Mouse (Mus musculus) cerebellum, adult 8-10 months (tissue): ENCODE measurements at regions not wholly inside any gene's neighbourhood (a gene's known extent, or its start where the extent isn't known, plus 50 kb on each side); places are given as distances from the start of the nearest gene placed in this dataset.

Experiments used
- DNase-seq: peaks from one replicate; pipeline ENCODE4 v3.0.0; 2022

DNA sequence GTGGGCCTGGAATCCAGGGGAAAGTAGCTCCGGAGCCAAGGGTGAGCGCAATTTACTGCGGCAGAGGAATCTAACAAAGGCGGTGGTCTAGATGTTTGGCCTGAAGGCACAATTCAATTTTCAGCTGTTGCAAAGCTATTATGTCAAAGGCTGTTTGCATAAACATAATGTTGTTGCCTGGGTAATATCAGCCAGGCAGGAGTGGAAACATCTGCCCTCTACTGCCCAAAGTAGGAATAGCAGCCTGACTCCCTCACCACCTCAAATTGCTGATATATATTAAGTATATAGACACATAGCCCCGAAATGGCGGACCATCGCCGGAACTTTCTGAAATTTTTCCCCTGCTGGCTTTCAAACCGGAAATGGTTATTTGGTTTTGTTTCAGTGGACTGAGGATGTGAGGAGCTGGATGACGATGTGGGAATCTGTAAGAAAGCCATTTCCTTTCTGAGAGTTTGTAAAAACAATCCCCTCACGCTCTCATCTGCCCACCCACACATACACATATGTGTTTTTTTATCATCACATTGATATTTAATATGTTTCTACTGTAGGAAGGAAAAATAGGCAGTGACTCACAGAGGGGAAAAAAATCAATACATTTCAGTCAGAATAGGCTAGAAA lies 173.1 kb upstream of the Clint1 start:
- peak; percentile 54 for DNase-seq

DNA sequence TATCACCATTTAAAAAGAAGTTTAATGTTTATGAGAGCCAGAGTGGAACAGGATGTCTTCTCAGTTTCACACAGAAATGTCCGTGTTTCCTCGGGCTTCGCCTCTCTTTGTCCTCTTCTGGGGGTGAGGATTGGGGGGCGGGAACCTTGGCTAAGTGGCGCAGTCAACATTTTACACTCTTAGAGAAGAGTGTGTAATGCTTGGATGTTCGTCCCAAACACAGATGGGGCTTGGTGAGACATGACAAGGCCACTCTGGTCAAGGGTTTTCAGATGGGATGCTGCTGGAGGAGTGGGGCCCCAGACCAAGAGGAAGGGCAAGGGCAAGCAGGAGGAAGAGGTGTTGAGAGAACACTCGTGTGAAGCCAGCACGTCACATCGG lies 172.6 kb upstream of the Clint1 start:
- no peak for DNase-seq

DNA sequence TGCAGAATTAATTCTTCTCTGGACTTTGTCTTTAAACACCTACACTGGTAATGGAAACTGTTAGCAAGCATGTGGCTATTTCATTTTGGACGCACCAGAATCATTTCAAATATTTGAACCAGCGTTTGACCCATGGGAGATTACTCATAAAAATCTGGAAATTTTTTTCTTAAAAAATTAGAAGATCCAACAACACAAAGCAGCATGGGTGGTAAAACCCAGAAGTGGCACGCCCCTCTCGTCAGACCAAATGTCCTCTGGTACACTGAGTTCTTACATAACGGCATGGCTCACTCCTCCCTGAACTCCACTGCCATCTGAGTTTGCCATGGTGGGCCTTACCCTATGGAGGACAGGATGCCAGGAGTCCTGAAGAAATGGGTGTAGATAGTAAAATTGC lies 166.3 kb upstream of the Clint1 start:
- no peak for DNase-seq

DNA sequence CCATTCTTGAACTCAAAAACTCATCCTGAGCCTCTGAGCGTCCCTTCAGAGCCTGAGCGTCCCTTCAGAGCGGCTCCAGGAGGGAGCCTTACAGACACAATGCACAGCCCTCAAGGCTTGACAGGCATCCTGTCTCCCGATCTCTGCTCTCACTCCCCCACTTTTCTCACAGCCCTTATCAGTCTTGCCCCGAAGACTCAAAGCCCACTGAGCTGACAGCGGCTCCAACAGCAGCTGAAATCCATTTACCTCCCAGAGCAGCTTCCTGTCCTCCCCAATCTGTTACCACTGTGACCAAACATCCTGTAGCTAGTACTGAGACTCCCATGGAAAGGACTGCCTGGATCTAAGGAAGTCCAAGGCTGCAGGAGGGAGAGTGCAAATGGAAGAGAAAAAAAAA lies 158.6 kb upstream of the Clint1 start:
- no peak for DNase-seq

DNA sequence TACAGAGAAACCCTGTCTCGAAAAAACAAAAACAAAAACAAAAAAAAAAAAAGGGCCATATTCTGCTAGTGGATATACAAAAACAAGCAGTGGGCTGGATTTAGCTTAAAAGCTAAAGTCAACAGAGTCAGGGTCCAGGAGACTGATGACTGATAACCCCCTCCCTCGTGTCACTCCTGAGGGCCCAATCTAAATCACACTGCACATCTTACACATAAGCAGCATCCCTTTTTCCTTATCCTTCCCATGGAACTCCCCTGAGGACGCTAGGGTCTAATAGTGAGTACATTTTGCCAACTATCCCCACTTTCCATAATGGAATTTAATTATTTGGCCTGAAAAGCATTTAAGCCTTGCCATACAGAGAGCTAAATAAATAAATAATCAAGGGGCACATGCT lies 150.3 kb upstream of the Clint1 start:
- DNase-seq = no peak

DNA sequence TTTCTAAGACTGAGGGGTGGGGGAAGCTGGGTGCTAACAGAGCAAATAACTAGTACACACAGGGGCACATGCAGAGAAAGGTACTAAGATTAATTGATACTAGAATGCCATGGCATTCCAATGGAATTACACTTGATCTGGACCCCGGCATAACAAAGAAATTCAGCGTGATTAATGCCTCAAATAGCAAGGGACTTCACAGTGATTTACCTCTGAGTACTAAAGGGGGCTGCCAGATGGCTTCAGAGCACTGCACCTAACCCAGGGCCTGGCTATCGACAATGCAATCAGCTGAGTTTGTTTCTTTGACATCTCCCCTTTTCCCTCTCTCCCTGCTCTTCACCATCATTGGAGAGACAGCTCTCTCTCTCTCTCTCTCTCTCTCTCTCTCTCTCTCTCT lies 148.9 kb upstream of the Clint1 start:
- DNase-seq = no peak

DNA sequence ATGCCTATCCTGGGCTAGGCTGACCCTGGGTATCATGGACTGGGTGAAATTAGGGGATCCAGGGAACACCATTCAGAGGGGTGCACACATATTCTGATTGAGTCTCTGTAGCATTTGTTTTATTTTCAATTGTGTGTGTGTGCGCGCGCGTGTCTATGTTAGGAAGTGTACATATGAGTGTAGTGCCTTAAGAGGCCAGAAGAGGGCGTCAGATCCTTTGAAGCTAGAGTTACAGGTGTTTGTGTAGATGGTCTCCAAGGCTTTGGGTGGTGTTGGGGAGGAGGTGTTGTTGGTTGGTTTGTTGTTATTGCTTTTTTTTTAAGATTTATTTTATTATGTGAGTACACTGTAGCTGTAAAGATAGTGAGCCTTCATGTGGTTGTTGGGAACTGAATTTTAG lies 147.4 kb upstream of the Clint1 start:
- no peak for DNase-seq

DNA sequence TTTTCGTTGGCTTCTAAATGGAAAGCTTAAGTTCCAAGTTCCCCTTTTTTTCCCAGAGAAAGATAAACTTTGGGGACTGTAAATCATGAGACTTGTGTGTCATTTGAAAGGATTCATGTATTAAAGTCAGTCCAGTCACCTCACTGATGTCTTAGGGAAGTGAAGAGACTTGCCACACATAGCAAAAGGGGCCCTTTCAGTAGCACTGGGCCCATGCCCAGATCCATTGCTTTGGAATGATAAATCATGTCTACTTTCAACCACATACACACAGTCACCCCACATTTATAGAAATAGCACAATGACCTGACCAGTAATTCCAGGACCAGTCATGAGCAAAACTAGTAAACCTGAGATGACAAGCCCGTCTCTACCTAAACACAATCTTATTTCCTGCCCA lies 133.2 kb upstream of the Clint1 start:
- DNase-seq = no peak

DNA sequence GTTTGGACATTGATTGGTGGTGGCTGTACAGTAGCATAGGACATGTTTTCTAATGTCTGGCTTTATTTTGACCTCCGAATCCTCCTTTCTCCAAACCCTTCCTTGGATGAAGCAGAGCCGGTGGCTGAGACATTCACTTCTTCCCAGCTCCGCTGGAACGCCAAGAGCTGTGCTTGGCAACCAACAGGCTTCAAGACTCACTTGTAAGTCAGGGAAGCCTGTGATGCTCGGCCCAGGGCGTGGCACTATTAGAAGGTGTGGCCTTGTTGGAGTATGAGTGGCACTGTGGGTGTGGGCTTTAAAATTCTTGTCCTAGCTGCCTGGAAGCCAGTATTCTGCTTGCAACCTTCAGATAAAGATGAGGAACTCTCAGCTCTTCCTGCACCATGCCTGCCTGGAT lies 132.0 kb upstream of the Clint1 start:
- no peak for DNase-seq

DNA sequence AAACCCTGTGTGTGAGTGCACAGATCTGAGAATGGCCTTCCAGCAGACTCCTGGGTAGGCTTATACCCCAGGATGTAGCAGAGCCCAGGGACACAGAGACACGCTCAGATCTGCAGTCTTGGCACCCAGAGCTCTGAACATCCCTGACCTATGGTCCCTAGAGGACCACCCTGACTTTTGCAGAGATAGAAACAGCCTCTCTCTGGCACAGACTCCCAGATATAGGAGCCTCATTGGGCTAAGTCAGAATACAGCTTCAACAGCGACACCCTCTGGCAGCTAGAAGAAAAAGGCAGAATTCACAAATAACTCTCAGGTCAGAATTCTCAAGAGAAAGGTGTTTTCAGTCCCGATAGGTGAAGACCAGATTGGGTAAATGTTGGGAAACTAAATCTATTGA lies 115.3 kb upstream of the Clint1 start:
- no peak for DNase-seq

DNA sequence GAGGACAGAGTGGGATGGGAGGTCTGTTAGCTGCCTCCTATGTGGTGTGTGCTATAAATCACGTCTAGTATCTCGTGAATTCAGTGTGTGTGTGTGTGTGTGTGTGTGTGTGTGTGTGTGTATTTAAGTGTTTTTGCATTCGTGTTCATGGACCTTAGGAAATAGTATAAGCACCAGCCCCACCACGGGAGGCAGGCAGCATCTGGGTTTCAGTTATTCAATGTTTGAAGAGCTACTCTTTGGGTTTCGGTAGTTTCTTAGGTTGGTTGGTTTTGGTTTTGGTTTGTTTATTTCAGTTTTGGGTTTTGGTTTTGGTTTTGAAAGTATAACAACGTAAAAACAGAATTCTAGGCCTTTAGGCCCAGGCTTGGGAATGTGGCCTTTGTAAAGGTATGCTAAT lies 113.5 kb upstream of the Clint1 start:
- no peak for DNase-seq

DNA sequence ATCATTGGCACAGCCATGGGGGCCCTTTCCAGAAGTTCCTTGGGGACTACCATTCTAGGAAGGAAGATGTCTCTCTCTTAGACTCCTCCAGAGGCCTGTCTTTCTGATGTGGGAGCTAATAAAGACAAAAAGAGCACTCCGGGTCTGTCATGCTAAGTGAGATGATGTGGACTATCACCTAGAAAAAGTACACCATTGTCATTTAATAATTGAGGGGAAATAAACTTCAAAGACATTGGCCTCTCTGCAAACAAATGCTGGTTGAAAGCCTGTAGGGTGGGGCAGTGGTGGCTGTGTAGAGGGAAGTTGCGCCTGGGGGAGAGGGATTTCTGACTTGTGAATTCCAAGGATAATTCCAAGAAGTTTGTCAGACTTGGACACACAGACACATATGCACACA lies 105.9 kb upstream of the Clint1 start:
- no peak for DNase-seq

DNA sequence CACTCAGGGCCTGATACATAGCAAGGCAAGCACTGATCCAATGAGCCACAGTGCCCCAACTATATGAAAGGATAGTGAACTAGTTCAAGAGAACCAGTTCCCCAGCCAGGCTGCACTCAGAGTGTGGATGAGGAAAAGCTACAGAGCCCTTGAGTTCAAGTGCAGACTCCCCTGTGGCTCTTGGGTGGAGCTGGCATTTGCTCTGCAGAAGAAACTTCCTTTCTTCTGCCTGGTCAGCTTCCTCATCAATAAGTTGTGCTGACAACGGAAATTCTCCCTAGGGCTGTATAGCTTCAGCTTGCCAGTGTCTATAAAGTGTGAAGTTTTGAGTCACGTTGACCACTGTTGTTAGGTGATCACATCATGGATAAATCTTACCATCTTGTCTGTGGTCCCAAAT lies 101.6 kb upstream of the Clint1 start:
- no peak for DNase-seq

DNA sequence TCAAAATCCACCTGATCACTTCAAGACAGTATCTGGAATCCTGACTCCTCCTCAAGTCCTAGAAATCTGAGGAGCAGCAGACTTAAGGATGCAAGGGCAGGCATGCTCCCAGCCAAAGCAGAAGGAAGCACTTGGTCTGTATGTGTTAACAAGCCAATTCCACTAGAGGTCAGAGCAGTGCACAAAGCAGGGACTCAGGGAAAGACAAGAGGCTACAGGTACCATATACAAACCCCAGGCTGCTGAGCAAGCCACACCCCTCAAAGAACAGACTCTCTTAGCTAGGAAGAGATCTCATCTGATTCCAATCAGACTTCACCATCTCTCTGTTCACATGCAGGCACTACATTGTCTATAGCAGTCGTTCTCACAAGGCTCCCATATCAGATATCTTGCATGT lies 99.6 kb upstream of the Clint1 start:
- peak; percentile 7 for DNase-seq

DNA sequence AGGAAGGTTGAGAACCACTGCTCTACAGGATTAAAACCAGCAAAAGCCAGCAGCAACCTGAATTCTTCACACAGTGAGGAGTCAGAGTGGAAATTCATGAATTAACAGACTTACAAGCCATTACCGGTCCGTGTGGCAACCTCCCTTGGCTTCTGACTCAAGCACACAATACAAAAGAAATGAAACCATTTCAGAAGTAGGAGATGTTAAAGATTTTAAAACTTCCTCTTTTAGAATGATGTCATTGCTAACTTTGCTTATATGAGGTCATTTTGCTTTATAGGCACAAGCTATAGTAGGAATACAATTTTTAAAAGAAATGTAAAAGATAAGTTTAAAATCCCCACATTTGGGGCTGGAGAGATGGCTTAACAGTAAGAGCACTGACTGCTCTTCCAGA lies 99.1 kb upstream of the Clint1 start:
- DNase-seq = no peak

DNA sequence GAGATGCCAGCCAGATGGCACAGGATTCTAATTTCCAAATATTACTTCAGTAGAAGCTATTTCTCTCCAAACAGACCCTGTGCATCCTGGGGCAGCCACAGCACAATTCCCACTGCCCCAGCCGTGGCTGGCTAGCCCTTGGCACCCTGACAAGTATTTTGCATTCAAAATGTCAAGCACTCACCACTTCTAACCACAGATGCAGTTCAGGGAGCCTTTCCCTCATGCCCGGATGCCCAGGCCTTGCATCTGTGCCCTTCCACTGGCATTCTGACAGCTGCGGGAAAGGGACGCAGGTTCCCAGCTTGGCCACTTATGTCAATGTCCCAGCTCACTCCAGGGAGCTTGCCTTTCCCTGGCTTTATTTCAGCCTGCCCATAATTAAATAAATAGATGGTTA lies 84.8 kb upstream of the Clint1 start:
- DNase-seq = no peak

DNA sequence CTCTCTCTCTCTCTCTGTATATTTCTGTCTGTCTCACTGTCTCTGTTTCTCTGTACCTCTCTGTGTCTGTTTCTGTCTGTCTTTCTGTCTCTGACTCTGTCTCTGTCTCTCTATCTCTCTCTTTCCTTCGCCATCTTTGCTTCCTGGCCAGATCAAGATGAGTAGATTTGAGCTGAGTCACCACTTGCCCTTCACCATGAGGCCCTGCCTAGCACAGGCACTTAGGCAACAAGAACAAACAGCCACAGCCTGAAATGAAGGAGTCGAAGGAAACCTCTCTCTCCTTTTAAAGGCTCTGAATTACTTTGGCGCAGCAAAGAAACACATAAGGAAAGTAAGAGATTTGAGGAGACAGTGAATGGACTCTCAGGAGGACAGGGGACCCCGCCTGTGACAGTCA lies 69.4 kb upstream of the Clint1 start:
- DNase-seq = no peak

DNA sequence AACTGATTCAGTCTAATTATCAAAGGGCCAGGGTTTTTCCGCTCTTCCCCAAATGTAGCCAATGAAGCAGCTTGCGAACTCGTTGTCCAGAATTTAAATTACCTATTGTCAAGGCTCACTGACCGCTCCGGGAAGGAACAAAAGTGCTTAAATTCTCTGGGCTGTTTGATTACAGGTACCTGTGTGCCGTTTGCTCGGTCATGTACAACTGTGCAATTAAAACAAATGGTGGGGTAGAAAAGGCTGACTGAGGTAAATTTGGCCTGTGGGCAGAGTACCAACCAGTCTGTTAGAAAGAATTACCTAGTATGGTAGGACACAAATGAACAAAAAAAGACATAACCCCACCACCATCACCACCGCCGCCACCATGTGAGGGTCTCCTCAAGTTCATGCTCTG lies 66.0 kb upstream of the Clint1 start:
- DNase-seq = no peak

DNA sequence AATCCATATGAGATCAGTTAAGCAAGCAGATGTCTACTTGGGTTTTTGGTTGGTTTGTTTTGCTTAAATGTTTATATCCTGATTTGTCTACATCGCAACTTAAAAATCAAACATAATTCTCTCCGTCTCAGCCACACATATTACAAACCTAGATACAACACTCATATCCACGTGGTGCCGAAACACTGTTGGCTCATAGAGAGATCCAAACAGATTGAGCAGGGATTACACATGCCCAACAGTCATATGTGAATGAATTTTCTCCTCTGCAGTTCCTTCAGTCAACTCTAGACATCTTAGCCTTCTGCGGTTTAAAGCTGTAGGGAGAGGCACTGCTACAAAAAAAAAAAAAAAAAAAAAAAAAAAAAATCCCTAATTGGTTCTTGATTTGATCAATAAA lies 64.4 kb upstream of the Clint1 start:
- no peak for DNase-seq

DNA sequence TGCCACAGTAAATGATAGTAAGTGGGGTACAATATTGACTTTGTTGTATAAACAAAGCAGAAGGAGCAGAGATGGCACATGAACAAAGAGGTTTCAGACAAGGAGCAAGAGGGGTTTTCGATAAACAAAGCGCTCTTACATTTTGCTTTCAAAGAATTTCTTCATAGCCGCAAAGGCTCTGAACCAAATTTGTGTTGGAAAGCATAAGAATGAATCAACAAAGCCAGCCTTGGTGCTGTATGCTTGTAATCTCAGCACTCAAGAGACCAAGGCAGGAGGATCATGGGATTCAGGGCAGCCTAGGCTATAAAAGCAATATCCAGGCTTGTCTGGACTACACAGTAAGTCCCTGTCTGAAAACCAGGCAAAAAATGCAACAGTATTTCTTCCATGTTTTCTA lies 62.0 kb upstream of the Clint1 start:
- DNase-seq = no peak

DNA sequence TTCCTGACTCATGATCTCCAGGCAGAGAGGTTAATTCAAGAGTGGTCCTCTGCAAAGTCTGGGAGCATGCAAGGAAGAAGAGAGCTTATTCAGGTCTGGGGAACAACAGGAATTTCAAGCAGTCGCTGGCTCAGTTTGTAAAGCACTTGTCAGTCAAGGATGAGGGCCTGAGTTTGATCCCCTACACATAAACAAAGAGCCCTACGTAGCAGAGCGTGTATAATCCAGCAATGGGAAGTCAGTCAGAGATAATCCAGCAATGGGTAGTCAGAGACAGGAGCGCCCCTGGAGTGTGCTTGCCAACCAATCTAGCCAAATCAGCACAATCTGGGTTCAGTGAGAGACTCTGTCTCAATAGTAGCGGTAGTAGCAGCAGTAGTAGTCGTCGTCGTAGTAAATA lies 61.3 kb upstream of the Clint1 start:
- no peak for DNase-seq

DNA sequence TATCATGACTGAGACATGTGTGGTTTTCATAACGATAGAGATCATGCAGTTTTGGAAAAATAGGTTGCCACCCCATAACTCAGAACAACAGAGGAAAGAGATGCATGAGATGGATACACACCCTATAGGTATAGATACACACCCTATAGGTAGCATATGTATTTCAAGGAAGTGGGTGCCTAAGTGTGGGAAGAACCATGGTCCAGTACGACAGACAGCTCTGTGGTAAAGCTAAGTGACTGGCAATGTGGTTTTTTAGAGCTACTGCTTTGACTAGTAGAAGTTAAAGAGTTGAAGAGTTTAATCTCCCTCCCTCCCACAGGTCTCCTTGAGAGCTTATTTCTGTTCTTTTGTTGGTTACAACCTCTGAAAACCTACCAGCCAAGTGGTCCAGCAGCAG lies 60.2 kb upstream of the Clint1 start:
- no peak for DNase-seq

DNA sequence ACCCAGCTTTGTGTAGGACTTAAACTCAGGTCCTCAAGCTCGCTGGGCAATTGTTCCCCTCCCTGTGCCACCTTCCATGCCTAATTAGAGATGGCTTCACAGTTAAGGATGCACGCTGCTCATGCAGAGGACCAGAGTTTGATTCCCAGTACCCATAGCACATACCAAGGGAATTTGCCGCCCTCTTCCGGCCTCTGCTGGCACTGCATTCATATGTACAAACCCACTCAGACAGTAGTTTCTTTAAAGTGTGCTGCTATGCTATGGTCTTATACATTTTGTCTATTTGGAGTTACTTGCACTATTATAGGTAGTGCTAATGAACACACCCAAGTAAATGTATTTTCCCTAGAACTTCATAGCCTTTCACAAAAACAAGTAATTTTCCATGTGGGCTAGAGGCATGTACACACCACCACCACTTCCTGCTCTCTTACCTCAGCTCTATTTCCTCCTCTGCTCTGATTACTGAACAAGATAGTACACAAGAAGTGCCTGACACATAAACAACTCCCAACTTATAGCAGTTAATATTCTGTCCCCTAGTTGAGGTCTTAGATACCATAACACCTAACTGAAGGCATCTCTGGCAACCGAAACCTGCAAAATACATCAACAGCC lies 57.4 kb upstream of the Clint1 start:
- DNase-seq = no peak

DNA sequence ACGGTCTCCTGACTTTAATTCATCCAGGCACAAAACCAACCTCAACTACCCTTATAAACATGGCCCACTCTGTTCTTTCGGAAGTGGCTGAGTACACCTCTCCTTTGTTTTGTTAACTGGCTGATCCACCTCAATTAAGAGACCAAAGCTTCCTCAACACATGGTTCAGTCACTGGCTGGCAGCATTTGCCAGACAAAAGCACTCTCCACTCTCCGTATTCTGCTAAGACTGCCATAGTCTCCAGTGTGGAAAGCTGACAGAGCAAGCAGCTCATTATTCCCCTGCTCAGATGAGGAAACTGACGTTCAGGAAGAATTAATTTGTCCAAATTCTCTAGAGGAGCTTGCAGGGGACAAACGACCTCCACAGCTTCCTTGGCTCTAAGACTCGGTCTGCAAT lies 56.5 kb upstream of the Clint1 start:
- no peak for DNase-seq

DNA sequence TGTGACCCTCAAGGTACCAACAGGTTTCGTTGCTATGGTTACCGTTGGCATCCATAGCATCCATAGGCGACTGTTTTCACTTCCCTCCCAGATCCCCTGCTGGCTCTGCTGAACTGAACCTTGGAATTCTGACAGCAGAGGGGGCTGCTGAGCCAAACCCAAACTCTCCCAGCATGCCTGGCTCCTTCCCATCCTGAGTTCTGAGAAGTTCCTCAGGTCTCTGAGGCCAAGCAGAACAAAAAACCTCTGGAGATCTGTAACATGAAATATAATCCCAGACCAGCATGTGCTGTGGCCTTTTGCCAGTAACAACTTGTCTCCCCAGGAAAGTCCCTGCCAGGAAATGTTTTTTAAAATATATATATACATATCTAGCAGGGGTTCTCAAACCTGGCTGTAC lies 56.1 kb upstream of the Clint1 start:
- DNase-seq = peak; percentile 5
